Mouse (Mus musculus) spleen, adult 2 months (tissue): Measurements from ENCODE around the gene Sdk1.

Experiments used
- CTCF ChIP-seq: fragments of 200-500 bp; IDR thresholded peaks from 2 replicates; pipeline ENCODE4 v1.5.1; 2011; ENCODE audit warnings: mild to moderate bottlenecking, inconsistent platforms; ENCODE audit not compliant: insufficient read depth, insufficient read length, insufficient replicate concordance; ENCODE audit errors: extremely low read depth
- POLR2A ChIP-seq: fragments of 200-500 bp; IDR thresholded peaks from 2 replicates; pipeline ENCODE4 v1.6.1; 2011; ENCODE audit warnings: low read depth, low read length, inconsistent platforms

DNA sequence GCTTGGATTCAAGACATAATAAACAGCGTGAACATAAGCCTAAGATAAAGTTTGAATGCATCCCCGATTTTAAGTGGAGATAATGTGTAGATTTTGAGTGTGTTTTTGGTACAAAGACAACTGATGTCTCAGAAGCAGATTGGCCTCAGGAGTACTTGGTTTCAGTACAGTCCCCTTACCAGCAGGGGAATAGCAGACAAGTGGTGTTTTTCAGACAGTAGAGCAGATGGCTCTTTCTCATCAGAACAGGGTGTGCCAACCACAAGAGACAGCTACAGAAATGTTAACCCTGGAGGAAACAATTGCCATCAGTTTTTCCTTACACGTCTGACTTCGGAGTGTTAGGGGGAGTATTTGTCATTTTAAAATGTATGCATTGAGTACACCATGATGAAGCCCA lies 83.6 kb downstream of the Sdk1 start:
- TF ChIP-seq CTCF (no peak), POLR2A (no peak)
